Mouse (Mus musculus): ENCODE measurements at regions not wholly inside any gene's neighbourhood (a gene's known extent, or its start where the extent isn't known, plus 50 kb on each side); places are given as distances from the start of the nearest gene placed in this dataset.

DNA sequence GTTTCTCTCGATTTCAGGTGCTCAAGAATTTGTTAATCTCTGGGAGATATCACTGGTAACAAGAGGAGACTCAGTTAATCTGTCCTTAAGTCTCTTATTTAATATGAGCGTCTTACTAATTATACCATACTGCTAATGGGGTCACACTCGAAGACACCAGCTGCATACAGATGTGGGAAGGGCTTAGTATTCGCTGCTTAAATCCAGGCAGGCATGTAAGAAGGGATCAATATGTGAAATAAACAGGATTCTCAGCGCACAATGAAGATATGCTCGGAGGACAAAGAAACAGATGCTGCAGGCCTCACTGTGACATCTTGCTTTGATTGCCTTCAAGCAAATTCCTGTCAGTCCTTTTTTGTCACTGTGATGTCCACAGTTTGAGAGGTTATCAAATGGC is 108.3 kb downstream of the Zwint start:
- H3K4me1 ChIP-seq (replicated peaks) = no peaks in the 10 kb centered on the region
- no peak overlapping the region for H3K4me2 ChIP-seq
- no peak overlapping the region for H3K9ac ChIP-seq
- no peak overlapping the region for H3K27ac ChIP-seq (ENCODE audit: poor library complexity, severe bottlenecking)
- H3K27me3 ChIP-seq (replicated peaks) = no peaks in the 10 kb centered on the region
- no peak for ATAC-seq (ENCODE audit: insufficient number of reproducible peaks, low FRiP score)
- no peaks in the 10 kb centered on the region for H3K36me3 ChIP-seq
- no peaks in the 10 kb centered on the region for H3K9me3 ChIP-seq (replicated peaks)
- 61% methylated on average over 6 of the region's 6 CpGs for WGBS
- no peak overlapping the region for H3K4me3 ChIP-seq

DNA sequence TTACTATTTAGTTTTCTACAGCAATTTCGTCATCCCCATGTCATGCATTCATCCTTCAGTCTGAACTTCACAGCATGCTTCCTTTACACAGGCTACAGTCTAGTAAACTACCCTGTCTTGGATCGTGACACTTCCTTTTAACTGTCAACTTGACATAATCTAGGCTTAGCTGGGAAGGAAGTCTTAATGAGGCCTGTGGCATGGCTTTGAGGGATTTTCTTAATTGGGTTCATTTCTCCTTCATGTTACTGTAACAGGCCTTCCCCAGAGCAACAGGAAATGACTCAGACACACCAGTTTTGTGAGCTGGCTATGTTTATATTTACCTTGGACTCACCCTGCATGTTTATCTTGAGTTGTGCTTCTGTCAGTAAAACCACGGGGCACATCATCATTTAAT is 123.7 kb downstream of the Zwint start:
- WGBS = 29% methylated on average over 3 of the region's 3 CpGs

DNA sequence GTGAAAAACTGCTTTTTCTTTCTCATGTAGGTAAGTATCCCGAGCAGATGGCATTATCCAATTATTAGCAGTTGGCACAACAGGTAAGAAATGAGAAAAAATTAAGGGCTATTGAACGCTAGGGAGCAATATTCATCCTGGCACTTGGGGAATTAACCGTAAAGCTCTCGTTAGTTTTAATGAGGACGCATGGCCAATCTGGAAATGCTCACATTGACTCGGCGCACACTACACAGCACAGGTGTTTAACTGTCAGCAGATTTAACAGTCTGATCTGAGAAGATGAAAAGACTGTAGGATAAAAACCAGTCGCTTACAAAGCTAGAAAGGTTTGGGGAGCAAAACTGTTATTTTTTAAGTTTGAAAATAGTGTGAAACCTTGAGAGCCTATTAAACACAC is 157.0 kb downstream of the Zwint start:
- H3K36me3 ChIP-seq = no peaks in the 10 kb centered on the region
- 78% methylated on average over 8 of the region's 8 CpGs for whole genome bisulfite sequencing
- no peaks in the 10 kb centered on the region for H3K27me3 ChIP-seq (replicated peaks)
- H3K4me3 ChIP-seq = no peak overlapping the region
- no peak for ATAC-seq (ENCODE audit: insufficient number of reproducible peaks, low FRiP score)
- no peak overlapping the region for H3K9ac ChIP-seq
- no peaks in the 10 kb centered on the region for H3K4me1 ChIP-seq (replicated peaks)
- H3K4me2 ChIP-seq = no peak overlapping the region
- no peak overlapping the region for H3K27ac ChIP-seq (ENCODE audit: poor library complexity, severe bottlenecking)
- H3K9me3 ChIP-seq (replicated peaks) = no peaks in the 10 kb centered on the region

More for the DNA sequence above, 123.7 kb downstream of the Zwint start:
- H3K27ac ChIP-seq (ENCODE audit: poor library complexity, severe bottlenecking) = no peak overlapping the region
- H3K4me3 ChIP-seq = no peak overlapping the region
- H3K9me3 ChIP-seq (replicated peaks) = no peaks in the 10 kb centered on the region
- ATAC-seq (ENCODE audit: insufficient number of reproducible peaks, low FRiP score) = peak; percentile 48
- no peak overlapping the region for H3K4me2 ChIP-seq
- H3K27me3 ChIP-seq (replicated peaks) = no peaks in the 10 kb centered on the region
- no peak overlapping the region for H3K9ac ChIP-seq
- H3K36me3 ChIP-seq = no peaks in the 10 kb centered on the region
- no peaks in the 10 kb centered on the region for H3K4me1 ChIP-seq (replicated peaks)

DNA sequence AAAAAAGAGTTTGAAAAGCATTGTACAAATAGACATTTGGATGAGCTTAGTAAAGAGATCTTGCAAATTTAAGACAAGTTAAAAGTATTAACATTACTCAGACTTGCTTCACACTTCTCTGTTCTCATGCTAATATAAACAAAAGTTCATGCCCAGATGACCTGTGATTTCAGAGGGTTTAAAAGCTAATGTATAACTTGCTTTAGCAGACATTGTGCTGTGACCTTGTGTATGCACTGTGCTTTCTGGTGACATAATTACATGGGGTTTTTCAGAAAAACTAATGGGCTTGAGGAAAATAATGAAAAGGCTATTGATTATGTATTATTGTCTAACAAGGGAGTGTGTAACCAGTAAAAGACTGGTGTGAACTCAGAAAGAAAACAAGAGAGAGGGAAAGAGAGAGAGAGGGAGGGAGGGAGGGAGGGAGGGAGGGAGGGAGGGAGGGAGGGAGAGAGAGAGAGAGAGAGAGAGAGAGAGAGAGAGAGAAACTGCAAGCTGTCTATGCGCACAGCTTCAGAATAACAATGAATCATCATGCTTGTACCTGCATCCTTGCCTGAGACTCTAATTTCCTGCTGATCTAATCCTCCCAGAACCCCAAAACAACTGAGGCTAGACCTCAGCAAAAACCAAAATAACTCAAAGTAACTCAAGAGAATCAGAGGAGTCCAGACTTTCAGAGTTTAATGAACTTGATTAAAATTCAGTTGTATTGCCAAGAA is 192.9 kb downstream of the Zwint start:
- no peak overlapping the region for H3K4me3 ChIP-seq
- 72% methylated on average over 1 of the region's 1 CpGs for WGBS
- H3K36me3 ChIP-seq = no peaks in the 10 kb centered on the region
- no peaks in the 10 kb centered on the region for H3K27me3 ChIP-seq (replicated peaks)
- H3K9me3 ChIP-seq (replicated peaks) = no peaks in the 10 kb centered on the region
- H3K4me2 ChIP-seq = no peak overlapping the region
- H3K4me1 ChIP-seq (replicated peaks) = no peaks in the 10 kb centered on the region
- no peak overlapping the region for H3K9ac ChIP-seq
- H3K27ac ChIP-seq (ENCODE audit: poor library complexity, severe bottlenecking) = no peak overlapping the region
- no peak for ATAC-seq (ENCODE audit: insufficient number of reproducible peaks, low FRiP score)

DNA sequence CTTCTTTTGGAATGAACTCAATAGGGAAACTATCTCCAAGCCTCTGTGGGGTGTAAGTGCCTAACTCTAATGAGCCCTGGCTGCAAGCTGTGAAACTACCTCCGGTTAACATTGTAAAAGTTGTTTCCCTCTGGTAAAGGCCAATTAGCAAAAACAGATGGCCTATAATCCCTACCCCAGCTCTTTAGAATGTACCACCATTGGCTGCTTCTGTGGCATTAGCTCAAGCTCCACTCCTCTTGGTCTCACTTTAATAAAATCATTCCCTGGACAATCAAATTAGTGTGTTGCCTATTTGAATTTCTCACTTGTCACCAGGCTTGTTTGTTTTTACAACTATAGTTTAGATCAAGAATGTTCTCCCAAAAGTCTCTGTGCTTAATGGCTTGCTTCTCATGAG is 213.3 kb downstream of the Zwint start:
- Histone ChIP-seq H3K4me3 (no peak overlapping the region), H3K27me3 (replicated peaks) (no peaks in the 10 kb centered on the region), H3K4me2 (no peak overlapping the region), H3K9me3 (replicated peaks) (no peaks in the 10 kb centered on the region), H3K4me1 (replicated peaks) (no peaks in the 10 kb centered on the region), H3K9ac (no peak overlapping the region), H3K27ac (ENCODE audit: poor library complexity, severe bottlenecking) (no peak overlapping the region), H3K36me3 (no peaks in the 10 kb centered on the region)
- WGBS = 45% methylated on average over 1 of the region's 1 CpGs
- ATAC-seq (ENCODE audit: insufficient number of reproducible peaks, low FRiP score) = no peak
